Mouse (Mus musculus) kidney, adult 2 months (tissue): ENCODE measurements around the gene Rbm20. TPM values are rescaled to one million over a fixed set of nuclear protein-coding genes. Genes with fewer than 3 reads are reported as not detected.

Source experiments
- DNase-seq: peaks from one replicate; pipeline ENCODE4 v3.0.0; 2021
- H3K27ac ChIP-seq: fragments of 200-500 bp; 2 replicates; pipeline ENCODE4 v1.5.1; 2012; ENCODE audit warnings: low read depth, low read length, control low read depth, inconsistent platforms; ENCODE audit not compliant: insufficient read depth
- H3K27me3 ChIP-seq: fragments of 200-500 bp; replicated peaks from 2 replicates; pipeline ENCODE4 v1.6.1; 2012; ENCODE audit warnings: mild to moderate bottlenecking, moderate library complexity, low read length, inconsistent platforms; ENCODE audit not compliant: control insufficient read depth, insufficient read depth
- H3K36me3 ChIP-seq: fragments of 200-500 bp; 2 replicates; pipeline ENCODE4 v1.6.1; 2012; ENCODE audit warnings: mild to moderate bottlenecking, moderate library complexity, low read length, inconsistent platforms; ENCODE audit not compliant: control insufficient read depth, insufficient read depth
- H3K4me1 ChIP-seq: fragments of 200-500 bp; 2 replicates; pipeline ENCODE4 v1.6.1; 2011; ENCODE audit warnings: low read length; ENCODE audit not compliant: control insufficient read depth, insufficient read depth
- H3K4me3 ChIP-seq: fragments of 200-500 bp; 2 replicates; pipeline ENCODE4 v1.5.1; 2011; ENCODE audit warnings: mild to moderate bottlenecking, low read depth, low read length, control low read depth; ENCODE audit not compliant: insufficient read depth
- CTCF ChIP-seq: fragments of 200-500 bp; conservative IDR thresholded peaks from 2 replicates; pipeline ENCODE4 v1.5.1; 2011; ENCODE audit warnings: low read depth, mild to moderate bottlenecking, control low read depth, low read length, moderate library complexity, mixed read lengths; ENCODE audit not compliant: insufficient read depth, insufficient read length
- POLR2A ChIP-seq: fragments of 200-500 bp; IDR thresholded peaks from one replicate; pipeline ENCODE4 v1.6.1; 2011; ENCODE audit warnings: low read depth, low read length, control low read depth
- WGBS: fragments of 180-500 bp; shearing (Covaris S2); methylation state at CpG from one replicate; pipeline ENCODE4 v1.1.7; 2018; 5-methylcytosine and 5-hydroxymethylcytosine counted together
- polyA plus RNA-seq: library from polyadenylated mRNA; depleted of rRNA; stranded (reverse); fragments of >200 nt; gene quantifications from 2 replicates; pipeline ENCODE4 v1.2.3, GENCODE M21; 2012

Gene Rbm20
- polyA plus RNA-seq, 1 experiment: 4.3 TPM

DNA sequence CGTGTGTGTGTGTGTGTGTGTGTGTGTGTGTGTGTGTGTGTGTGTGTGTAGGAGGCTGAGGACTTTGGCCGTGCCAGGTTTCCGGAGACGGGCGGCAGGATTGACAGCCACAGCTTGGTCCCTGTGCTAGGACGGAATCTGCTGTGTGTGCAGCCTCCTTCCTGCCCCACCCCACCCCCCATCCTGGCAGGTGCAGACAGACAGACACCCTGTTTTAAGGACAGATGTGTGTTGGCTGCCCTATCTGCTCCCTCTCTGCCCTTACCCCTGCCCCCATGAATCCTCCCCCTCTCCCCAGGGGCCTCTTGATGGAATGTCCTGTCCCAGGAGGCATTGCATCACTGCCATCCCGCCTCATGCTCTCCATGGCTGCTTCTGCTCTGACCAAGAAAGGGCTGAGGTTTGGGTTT is 77.3 kb downstream of the Rbm20 start:
- TF ChIP-seq POLR2A (no peak), CTCF (no peak)
- peak; percentile 28 for DNase-seq
- no peaks in the 10 kb centered on the region for H3K27me3 ChIP-seq
- H3K36me3 ChIP-seq: no peaks in the 10 kb centered on the region
- H3K27ac ChIP-seq: no peak overlapping the region
- no peak overlapping the region for H3K4me3 ChIP-seq
- 22% methylated on average over 7 of the region's 7 CpGs for WGBS
- H3K4me1 ChIP-seq: no peaks in the 10 kb centered on the region

DNA sequence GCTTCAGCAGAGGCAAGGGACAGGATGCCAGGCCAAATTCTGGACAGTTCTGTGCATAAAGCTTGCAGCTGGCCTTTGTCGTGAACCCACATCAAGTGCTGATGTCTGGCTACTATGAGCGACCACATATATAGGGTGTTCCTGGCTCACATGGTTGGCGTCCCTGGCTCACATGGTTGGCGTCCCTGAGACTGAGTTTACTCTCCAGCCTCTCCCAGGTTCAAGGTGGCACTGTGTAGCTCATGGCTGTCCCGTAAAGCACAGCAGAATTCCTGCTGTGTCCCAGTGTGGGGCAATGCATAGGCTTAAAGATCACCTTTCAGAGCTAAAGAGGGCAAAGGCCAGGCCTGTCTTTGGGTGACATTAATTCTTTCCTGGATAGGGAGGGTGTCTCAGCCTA is 78.2 kb downstream of the Rbm20 start:
- Histone ChIP-seq H3K4me3 (no peak overlapping the region), H3K27me3 (no peaks in the 10 kb centered on the region), H3K36me3 (no peaks in the 10 kb centered on the region), H3K27ac (no peak overlapping the region), H3K4me1 (no peaks in the 10 kb centered on the region)
- no peak for DNase-seq
- TF ChIP-seq CTCF (no peak), POLR2A (no peak)
- WGBS: 92% methylated on average over 5 of the region's 5 CpGs

DNA sequence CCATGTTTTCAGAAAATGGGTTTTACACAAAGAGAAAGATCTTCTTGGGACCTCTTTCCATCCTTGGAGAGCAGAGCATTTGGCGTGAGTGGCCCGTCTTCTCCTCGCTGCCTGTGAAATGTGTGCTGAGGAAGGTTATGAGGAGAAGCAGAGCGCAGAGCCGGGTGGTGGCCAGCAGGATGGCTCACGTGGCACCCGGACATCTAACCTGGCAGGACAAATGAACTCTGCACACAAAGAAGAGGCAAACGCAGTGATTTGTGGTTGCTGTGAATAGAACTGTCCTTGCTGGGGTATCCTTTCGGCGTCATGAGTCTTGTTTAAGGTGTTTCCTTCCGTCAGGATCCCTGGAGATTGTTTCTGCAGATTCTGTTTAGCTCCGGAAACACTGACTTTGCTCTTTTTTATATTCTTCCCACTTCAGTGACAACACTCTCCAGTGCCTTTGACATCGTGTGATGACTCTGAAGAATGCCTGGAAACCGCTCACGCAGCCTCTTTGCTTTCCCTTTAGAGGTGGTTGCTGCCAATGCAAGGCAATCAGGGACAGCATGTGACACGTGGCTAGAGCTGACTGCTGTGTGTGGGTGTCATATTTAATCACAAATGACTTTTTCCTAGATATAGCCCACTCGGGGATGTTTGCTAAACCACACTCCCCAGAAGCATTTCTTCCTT is 80.5 kb downstream of the Rbm20 start:
- Histone ChIP-seq H3K4me3 (no peak overlapping the region), H3K27me3 (no peaks in the 10 kb centered on the region), H3K36me3 (no peaks in the 10 kb centered on the region), H3K4me1 (no peaks in the 10 kb centered on the region), H3K27ac (no peak overlapping the region)
- TF ChIP-seq CTCF (no peak), POLR2A (no peak)
- DNase-seq: no peak
- WGBS: 76% methylated on average over 17 of the region's 17 CpGs

DNA sequence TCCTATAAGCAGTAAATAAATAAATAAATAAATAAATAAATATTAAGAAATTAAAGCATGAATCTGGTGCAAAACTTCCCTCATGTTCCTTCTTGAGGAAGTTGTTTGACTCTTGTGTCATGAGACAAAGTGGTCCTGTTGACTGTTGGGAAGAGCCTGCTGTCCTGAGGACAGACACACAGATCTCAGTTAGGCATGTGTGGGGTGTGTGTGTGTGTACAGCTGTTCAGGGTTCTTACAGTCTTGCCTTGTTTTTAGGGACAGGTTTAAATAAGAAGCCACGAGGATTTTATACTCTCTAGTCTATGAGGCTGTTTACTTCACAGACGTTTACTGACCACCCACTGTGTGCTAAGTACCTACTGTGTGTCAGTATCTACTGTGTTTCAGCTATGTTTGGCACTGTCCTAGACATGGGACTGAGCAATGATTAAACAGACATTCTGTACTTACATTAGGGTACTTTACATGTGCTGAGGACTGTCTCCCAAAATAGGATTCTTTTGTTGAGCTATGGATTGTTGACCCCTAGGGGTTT is 81.8 kb downstream of the Rbm20 start:
- Histone ChIP-seq H3K4me1 (no peaks in the 10 kb centered on the region), H3K4me3 (no peak overlapping the region), H3K27ac (no peak overlapping the region), H3K36me3 (no peaks in the 10 kb centered on the region), H3K27me3 (no peaks in the 10 kb centered on the region)
- no peak for DNase-seq
- WGBS: 73% methylated on average over 2 of the region's 2 CpGs
- no peak for TF ChIP-seq POLR2A
- no peak for TF ChIP-seq CTCF

DNA sequence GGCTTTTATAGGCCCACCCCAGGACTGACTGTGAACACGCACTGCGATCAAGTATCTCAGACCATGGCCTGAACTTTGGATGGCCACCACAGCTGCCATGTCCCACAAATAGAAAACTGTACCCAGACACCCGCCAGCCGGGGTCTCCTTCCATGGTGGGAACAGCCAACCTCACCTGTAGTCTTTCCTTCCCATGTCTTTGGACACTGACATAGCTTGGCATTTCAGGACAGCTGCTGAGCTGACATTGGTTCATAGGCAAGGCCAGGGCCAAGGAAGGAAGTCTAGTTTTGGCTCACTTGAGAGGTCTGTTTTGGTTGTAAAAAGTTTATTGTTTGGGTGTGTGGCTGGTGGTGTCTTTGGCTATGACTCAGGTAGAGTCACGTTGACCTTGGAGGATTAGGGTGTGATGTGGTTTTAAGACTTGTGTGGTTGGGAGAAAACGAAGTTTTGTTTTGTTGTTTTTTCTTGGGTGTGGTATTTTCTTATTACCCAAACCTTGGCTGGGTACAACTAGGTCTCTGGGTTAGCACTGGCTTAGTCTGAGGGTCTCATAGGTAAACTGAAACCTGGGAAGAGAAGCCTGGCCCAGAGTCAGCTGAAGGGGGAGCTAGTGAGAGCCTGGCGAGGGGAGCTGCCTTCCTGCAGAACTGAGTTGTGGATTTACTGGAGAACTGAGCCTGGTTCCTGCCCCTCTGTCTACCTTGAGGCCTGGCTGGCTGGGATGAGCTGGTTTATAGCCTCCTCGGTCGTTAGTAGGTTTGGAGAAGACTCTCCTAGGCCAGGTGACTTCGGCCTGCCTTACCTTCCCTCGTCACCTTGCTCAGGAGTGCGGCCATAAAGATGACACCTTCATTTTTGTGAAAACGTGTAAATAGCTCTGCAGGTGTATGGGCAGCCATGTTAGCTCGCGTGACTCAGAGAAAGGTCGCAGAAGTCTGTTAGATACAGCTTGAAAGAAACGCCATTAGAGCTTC is 83.3 kb downstream of the Rbm20 start:
- Histone ChIP-seq H3K27ac (no peak overlapping the region), H3K4me1 (no peaks in the 10 kb centered on the region), H3K4me3 (no peak overlapping the region), H3K36me3 (no peaks in the 10 kb centered on the region), H3K27me3 (no peaks in the 10 kb centered on the region)
- no peak for DNase-seq
- WGBS: 89% methylated on average over 17 of the region's 17 CpGs
- TF ChIP-seq POLR2A: no peak
- TF ChIP-seq CTCF: 0 out of 2 replicates have a peak, but pooled peaks have one; percentile 8

DNA sequence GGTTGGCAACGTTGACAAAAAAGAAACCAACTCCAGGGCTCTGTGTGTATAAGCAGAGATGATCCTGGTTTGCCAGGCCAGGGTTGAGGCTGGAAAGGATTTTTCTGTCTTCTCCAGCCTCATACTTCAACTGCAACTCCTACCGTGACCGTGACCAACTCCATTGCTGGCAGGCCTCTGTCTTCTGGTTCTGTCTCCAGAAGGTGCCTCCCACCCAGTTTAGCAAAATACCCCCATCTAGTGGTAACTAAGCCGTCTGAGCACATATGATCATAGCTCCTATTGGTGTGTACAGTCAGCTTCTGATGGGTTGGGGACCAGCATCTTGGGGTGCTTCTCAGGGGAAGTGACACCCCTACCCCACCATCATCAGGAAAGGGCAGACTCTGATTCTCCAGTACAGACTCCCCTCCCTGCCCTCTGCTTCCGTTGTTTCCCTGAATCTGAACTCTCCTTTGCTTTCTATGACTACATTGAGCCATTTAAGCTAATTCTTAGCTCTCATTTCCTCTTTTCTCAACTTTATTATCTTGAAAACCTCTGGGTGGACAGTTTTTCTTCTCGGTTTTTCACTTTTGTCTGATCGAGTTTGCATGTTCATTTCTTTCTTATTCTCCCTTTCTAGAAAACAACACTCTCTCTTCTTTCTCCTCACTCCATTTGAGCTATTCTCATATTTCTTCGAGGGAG is 85.8 kb downstream of the Rbm20 start:
- DNase-seq: peak; percentile 30
- no peaks in the 10 kb centered on the region for H3K36me3 ChIP-seq
- H3K27ac ChIP-seq: no peak overlapping the region
- no peaks in the 10 kb centered on the region for H3K27me3 ChIP-seq
- no peaks in the 10 kb centered on the region for H3K4me1 ChIP-seq
- TF ChIP-seq POLR2A (no peak), CTCF (peak; percentile 41; the same call in 1 of the 2 replicates)
- no peak overlapping the region for H3K4me3 ChIP-seq
- WGBS: 49% methylated on average over 8 of the region's 8 CpGs
